ENCODE assay signal across 16 mouse cellular contexts in genomic region chr3:30153923-30154331, GRCm38 (mm10).
DNase-seq lines count a peak whose midpoint lies in the region; ATAC-seq lines count a peak whose summit lies in the region.
"Had no signal": no experiment of that assay in that cellular context is flagged by ENCODE, and none has a peak within 500 bp of the region (broad histone marks: within the 10 kb centered on the region; RNA-seq: fewer than 3 reads in every experiment).

No protein-coding gene starts in this region.

- no peaks in the 10 kb centered on the region for H3K9me3 ChIP-seq in forebrain, embryonic 11.5 days (ENCODE audit: control insufficient read depth, low read length)
- H3K9me3 ChIP-seq in forebrain, embryonic 10.5 days, result no peaks in the 10 kb centered on the region
- H3K9me3 ChIP-seq in neural tube, embryonic 11.5 days (ENCODE audit: control insufficient read depth, low read length), result no peaks in the 10 kb centered on the region
- H3K9me3 ChIP-seq in midbrain, embryonic 15.5 days, result no peaks in the 10 kb centered on the region
- H3K9me3 ChIP-seq: embryonic facial prominence, embryonic 15.5 days; limb, embryonic 12.5 days; liver, embryonic 15.5 days had no signal

- WGBS in forebrain, embryonic 11.5 days, result 33% methylated on average over 3 of the region's 3 CpGs
- WGBS in forebrain, embryonic 10.5 days, result 60% methylated on average over 3 of the region's 3 CpGs
- WGBS in neural tube, embryonic 11.5 days, result 33% methylated on average over 3 of the region's 3 CpGs
- WGBS in midbrain, embryonic 15.5 days, result 55% methylated on average over 3 of the region's 3 CpGs

- H3K27ac ChIP-seq in forebrain, embryonic 11.5 days (ENCODE audit: low read depth, low read length), result no peak overlapping the region
- no peak overlapping the region for H3K27ac ChIP-seq in forebrain, embryonic 10.5 days
- H3K27ac ChIP-seq in neural tube, embryonic 11.5 days (ENCODE audit: low read depth, low read length), result no peak overlapping the region
- no peak overlapping the region for H3K27ac ChIP-seq in midbrain, embryonic 15.5 days
- H3K27ac ChIP-seq: embryonic facial prominence, embryonic 15.5 days; limb, embryonic 12.5 days; liver, embryonic 15.5 days; stomach, postnatal 0 days had no signal

- no peak overlapping the region for H3K9ac ChIP-seq in forebrain, embryonic 11.5 days (ENCODE audit: low read length)
- H3K9ac ChIP-seq in neural tube, embryonic 11.5 days (ENCODE audit: low read length), result no peak overlapping the region
- H3K9ac ChIP-seq in midbrain, embryonic 15.5 days, result no peak overlapping the region
- H3K9ac ChIP-seq: embryonic facial prominence, embryonic 15.5 days; limb, embryonic 12.5 days; liver, embryonic 15.5 days had no signal

- H3K4me3 ChIP-seq in forebrain, embryonic 11.5 days (ENCODE audit: low read depth, low read length), result no peak overlapping the region
- H3K4me3 ChIP-seq in forebrain, embryonic 10.5 days, result no peak overlapping the region
- no peak overlapping the region for H3K4me3 ChIP-seq in neural tube, embryonic 11.5 days (ENCODE audit: low read depth, low read length)
- no peak overlapping the region for H3K4me3 ChIP-seq in midbrain, embryonic 15.5 days
- H3K4me3 ChIP-seq: embryonic facial prominence, embryonic 15.5 days; limb, embryonic 12.5 days; liver, embryonic 15.5 days had no signal

- peaks cover 17% of the 10 kb centered on the region for H3K27me3 ChIP-seq in forebrain, embryonic 11.5 days (ENCODE audit: control insufficient read depth, insufficient read depth, low read length)
- H3K27me3 ChIP-seq in forebrain, embryonic 10.5 days (ENCODE audit: poor library complexity, severe bottlenecking), result peaks cover 68% of the 10 kb centered on the region
- H3K27me3 ChIP-seq in neural tube, embryonic 11.5 days (ENCODE audit: control insufficient read depth, insufficient read depth, low read length), result no peaks in the 10 kb centered on the region
- H3K27me3 ChIP-seq in midbrain, embryonic 15.5 days (replicated peaks), result no peaks in the 10 kb centered on the region
- H3K27me3 ChIP-seq: embryonic facial prominence, embryonic 15.5 days; limb, embryonic 12.5 days; liver, embryonic 15.5 days had no signal

- no peaks in the 10 kb centered on the region for H3K36me3 ChIP-seq in forebrain, embryonic 11.5 days (ENCODE audit: control insufficient read depth, insufficient read depth, low read length)
- H3K36me3 ChIP-seq in forebrain, embryonic 10.5 days (replicated peaks), result no peaks in the 10 kb centered on the region
- H3K36me3 ChIP-seq in neural tube, embryonic 11.5 days (ENCODE audit: control insufficient read depth, insufficient read depth, low read length), result no peaks in the 10 kb centered on the region
- no peaks in the 10 kb centered on the region for H3K36me3 ChIP-seq in midbrain, embryonic 15.5 days (replicated peaks)
- H3K36me3 ChIP-seq: embryonic facial prominence, embryonic 15.5 days; limb, embryonic 12.5 days; liver, embryonic 15.5 days had no signal

- peak; percentile 83 for ATAC-seq in forebrain, embryonic 11.5 days (replicated peaks; ENCODE audit: low FRiP score)
- ATAC-seq in neural tube, embryonic 11.5 days (ENCODE audit: insufficient read depth, low FRiP score, low TSS enrichment), result peak; percentile 89
- peak; percentile 48; the same call in 1 of the 2 replicates for ATAC-seq in midbrain, embryonic 15.5 days (replicated peaks)

- no peak overlapping the region for H3K4me2 ChIP-seq in forebrain, embryonic 11.5 days (ENCODE audit: low read depth, low read length, severe bottlenecking)
- no peak overlapping the region for H3K4me2 ChIP-seq in neural tube, embryonic 11.5 days (ENCODE audit: low read depth)
- no peak overlapping the region for H3K4me2 ChIP-seq in midbrain, embryonic 15.5 days
- H3K4me2 ChIP-seq: embryonic facial prominence, embryonic 15.5 days; limb, embryonic 12.5 days; liver, embryonic 15.5 days had no signal

- peak; percentile 76 for DNase-seq in forebrain, embryonic 11.5 days (ENCODE audit: low spot score)
- DNase-seq in forebrain, embryonic 10.5 days (ENCODE audit: extremely low spot score, low spot score), result no peak
- DNase-seq in neural tube, embryonic 11.5 days (ENCODE audit: low spot score), result peak; percentile 61
- no peak for DNase-seq in neural tube, embryonic 10.5 days (ENCODE audit: extremely low spot score, low spot score)
- DNase-seq in MN1 (ENCODE audit: low spot score), result no peak
- no peak for DNase-seq in gastrocnemius, adult 18-20 months (ENCODE audit: low spot score)
- no peak for DNase-seq in B cell, adult 2 months
- DNase-seq: adrenal gland, postnatal 10 days; cerebellum, postnatal 25 days; kidney, postnatal 36 days; thymus, postnatal 36 days had no signal

- no peaks in the 10 kb centered on the region; the same call in 1 of the 2 replicates for H3K4me1 ChIP-seq in forebrain, embryonic 11.5 days (replicated peaks; ENCODE audit: control insufficient read depth, insufficient read depth, low read length)
- H3K4me1 ChIP-seq in forebrain, embryonic 10.5 days, result peaks cover 28% of the 10 kb centered on the region
- peaks cover 4% of the 10 kb centered on the region; the same call in 1 of the 2 replicates for H3K4me1 ChIP-seq in neural tube, embryonic 11.5 days (ENCODE audit: control insufficient read depth, insufficient read depth, low read length)
- H3K4me1 ChIP-seq in midbrain, embryonic 15.5 days, result 0 out of 2 replicates have a peak, but pooled peaks cover 4% of the 10 kb centered on the region
- H3K4me1 ChIP-seq: embryonic facial prominence, embryonic 15.5 days; liver, embryonic 15.5 days had no signal

Comparison
In these comparisons a context has a peak if more than half of its experiments do, and no peak if none do; other contexts are left out.
1. DNase-seq: peak in forebrain, embryonic 11.5 days (single experiment) and neural tube, embryonic 11.5 days (single experiment); none in forebrain, embryonic 10.5 days (single experiment), neural tube, embryonic 10.5 days (single experiment), MN1 (single experiment), gastrocnemius, adult 18-20 months (single experiment) and B cell, adult 2 months (0 of 2).
2. Peak in every context shown above with its lines, with median percentiles within 50 percentile points of each other: ATAC-seq.